Mouse (Mus musculus): ENCODE results near the gene Sumo1.

- TF ChIP-seq CTCF (IDR thresholded peaks at IDR 0.05; ENCODE audit: control insufficient read depth, insufficient read depth, insufficient replicate concordance, low read depth, low read length) (no peak), POLR2A (IDR thresholded peaks at IDR 0.05; ENCODE audit: control insufficient read depth, low read depth, low read length) (no peak)
These were observed 55.6 kb downstream of the Sumo1 start for GRCm38 (mm10) chr1:59615021-59615420.

All from testis, adult 2 months (tissue).